Mouse (Mus musculus): ENCODE data around the gene Mast3. TPM values are rescaled to one million over a fixed set of nuclear protein-coding genes. Genes with fewer than 3 reads are reported as not detected.

Gene Mast3
- polyA plus RNA-seq, 1 experiment from 2014 or later: 15.5 TPM

DNA sequence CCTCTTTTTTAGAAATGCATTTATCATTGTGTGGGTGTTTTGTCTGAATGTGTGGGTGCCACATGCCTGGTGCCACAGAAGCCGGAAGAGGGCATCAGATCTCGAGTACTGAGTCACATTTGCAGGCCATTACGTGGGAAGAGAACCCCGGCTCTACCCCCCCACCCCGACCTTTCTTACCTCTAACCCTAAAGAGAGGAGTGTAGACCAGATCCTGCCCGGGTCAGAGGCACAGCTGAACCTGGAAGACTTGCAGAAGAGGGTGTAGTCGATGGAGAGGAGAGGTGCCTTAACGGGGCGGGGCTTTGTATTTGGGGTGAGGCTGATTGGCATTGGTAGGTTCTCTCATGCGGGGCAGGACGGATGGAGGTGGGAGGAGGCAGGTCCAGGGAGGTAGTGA is 60.0 kb downstream of the Mast3 start:
- Histone ChIP-seq H3K9me3 (replicated peaks; ENCODE audit: control insufficient read depth, low read length) (no peaks in the 10 kb centered on the region), H3K4me1 (ENCODE audit: control insufficient read depth, insufficient read depth, low read length) (peaks cover 3% of the 10 kb centered on the region; the same call in 1 of the 2 replicates), H3K4me2 (ENCODE audit: low read length) (no peak overlapping the region), H3K27me3 (replicated peaks; ENCODE audit: control insufficient read depth, insufficient read depth, low read length) (peaks cover 49% of the 10 kb centered on the region), H3K9ac (ENCODE audit: low read length) (no peak overlapping the region), H3K4me3 (ENCODE audit: low read depth, low read length) (no peak overlapping the region), H3K27ac (ENCODE audit: low read depth, low read length) (no peak overlapping the region), H3K36me3 (ENCODE audit: control insufficient read depth, insufficient read depth, low read length) (no peaks in the 10 kb centered on the region)
- no peak for DNase-seq (ENCODE audit: low spot score)
- WGBS: 59% methylated on average over 11 of the region's 11 CpGs
- no peak for ATAC-seq

DNA sequence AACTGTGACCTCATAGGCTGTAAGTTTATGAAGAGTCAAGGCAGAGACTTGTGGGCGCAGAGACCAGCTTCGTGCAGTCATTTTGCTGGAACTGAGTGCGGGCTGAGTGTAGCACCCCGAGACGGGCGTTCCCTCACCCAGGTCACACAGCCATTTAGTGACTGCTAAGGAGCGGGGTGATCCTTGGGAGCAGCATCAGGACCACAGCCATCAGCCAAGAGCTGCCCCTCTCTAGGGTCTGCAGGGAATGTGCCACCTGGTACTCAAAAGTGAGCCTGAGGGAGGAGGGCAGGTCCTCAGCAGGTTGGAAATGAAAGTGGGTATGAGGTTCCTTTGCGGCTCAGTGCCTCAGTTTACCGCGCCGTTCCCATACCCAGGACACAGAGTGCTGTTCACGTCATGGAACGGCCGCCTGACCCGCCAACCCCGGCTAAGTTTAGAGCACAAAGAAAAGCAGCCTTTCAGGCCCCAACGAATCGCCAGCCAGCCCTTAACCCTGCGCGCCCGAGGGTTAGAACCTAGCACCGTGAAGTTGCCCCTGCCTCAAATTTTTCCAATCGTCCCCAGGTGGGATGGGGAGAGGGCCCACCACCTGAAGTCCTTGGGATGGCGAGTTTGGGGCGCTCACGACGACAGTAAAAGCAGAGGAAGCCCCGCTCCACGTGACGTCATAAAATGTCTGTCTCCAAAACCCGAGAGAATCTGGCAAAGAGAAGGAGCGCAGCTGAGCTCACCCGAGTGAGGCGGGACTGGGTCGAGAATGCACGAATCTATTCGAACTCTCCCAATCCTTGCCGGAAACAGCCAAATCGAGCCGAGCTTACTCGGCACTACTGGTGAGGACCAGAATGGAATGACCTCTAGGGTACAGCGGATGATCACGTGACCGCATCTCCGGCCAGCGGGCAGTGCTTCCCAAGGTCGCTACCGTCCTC is 60.9 kb downstream of the Mast3 start:
- peaks cover 49% of the 10 kb centered on the region for H3K27me3 ChIP-seq (replicated peaks; ENCODE audit: control insufficient read depth, insufficient read depth, low read length)
- peaks cover 3% of the 10 kb centered on the region; the same call in 1 of the 2 replicates for H3K4me1 ChIP-seq (ENCODE audit: control insufficient read depth, insufficient read depth, low read length)
- DNase-seq (ENCODE audit: low spot score) (peak; percentile 72), ATAC-seq (0 out of 2 replicates have a peak, but pooled peaks have one; percentile 33)
- peak overlapping the region; percentile 41; the same call in 1 of the 2 replicates for H3K9ac ChIP-seq (ENCODE audit: low read length)
- H3K4me3 ChIP-seq (ENCODE audit: low read depth, low read length): peak overlapping the region; percentile 21
- H3K36me3 ChIP-seq (ENCODE audit: control insufficient read depth, insufficient read depth, low read length): no peaks in the 10 kb centered on the region
- H3K9me3 ChIP-seq (replicated peaks; ENCODE audit: control insufficient read depth, low read length): no peaks in the 10 kb centered on the region
- 4% methylated on average over 48 of the region's 48 CpGs for WGBS
- H3K4me2 ChIP-seq (ENCODE audit: low read length): peak overlapping the region; percentile 48
- no peak overlapping the region for H3K27ac ChIP-seq (ENCODE audit: low read depth, low read length)

DNA sequence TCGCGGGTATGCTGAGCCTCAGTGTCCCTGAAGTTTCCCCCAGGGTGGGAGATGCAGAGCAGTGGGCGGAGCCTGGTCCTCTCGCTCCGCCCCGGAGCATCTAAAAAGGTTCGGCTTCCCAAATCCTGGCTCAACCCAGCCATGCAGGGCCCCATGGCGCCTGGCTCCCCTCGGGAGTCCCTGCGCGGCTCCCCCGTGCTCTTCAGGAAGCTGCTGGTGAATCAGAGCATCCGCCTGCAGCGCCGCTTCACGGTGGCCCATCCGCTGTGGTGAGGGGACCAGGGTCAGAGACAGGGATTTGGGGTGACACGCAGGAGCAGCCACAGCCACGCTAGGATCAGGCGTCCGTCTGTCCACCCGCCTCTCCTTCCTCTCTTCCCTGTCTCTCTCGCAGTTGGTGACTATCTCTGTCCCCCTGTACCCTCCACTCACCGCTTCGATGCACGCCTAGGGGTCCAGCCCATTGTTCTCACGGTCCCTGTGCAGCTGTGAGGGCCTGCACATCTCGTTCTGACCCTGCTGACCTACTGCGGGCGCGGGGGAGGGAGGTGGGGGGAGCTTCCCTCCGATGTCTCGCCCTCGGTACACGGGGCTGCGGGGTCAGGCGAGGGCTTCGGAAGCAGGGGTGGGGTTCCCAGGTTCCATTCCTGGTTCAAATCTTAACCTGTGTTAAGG is 61.7 kb downstream of the Mast3 start:
- Histone ChIP-seq H3K4me3 (ENCODE audit: low read depth, low read length) (peak overlapping the region; percentile 8; the same call in 1 of the 2 replicates), H3K4me2 (ENCODE audit: low read length) (peak overlapping the region; percentile 48), H3K4me1 (ENCODE audit: control insufficient read depth, insufficient read depth, low read length) (peaks cover 3% of the 10 kb centered on the region; the same call in 1 of the 2 replicates), H3K27me3 (replicated peaks; ENCODE audit: control insufficient read depth, insufficient read depth, low read length) (peaks cover 49% of the 10 kb centered on the region), H3K9ac (ENCODE audit: low read length) (peak overlapping the region; percentile 41; the same call in 1 of the 2 replicates), H3K36me3 (ENCODE audit: control insufficient read depth, insufficient read depth, low read length) (no peaks in the 10 kb centered on the region), H3K27ac (ENCODE audit: low read depth, low read length) (no peak overlapping the region), H3K9me3 (replicated peaks; ENCODE audit: control insufficient read depth, low read length) (no peaks in the 10 kb centered on the region)
- no peak for DNase-seq (ENCODE audit: low spot score)
- no peak; the same call in 1 of the 2 replicates for ATAC-seq
- 2% methylated on average over 38 of the region's 38 CpGs for WGBS

DNA sequence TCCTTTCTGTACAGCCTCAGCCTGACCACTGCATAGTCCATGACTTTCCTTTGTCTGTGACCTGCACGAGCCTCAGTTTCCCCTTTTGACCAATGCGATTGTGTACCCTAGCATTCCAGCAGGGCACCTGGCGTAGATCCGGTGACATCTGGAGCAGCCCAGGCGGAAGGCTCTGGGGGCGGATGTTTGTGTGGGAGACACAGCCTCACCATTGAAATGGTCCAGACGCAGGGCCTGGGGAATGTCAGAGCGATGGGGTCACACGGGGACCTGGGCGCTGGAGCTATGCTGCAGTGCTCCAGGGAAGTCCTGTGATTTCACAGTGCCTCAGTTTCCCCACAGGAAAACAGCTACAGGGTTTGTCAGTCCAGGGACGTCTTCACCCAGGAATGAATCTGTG is 62.7 kb downstream of the Mast3 start:
- no peak overlapping the region for H3K9ac ChIP-seq (ENCODE audit: low read length)
- H3K4me2 ChIP-seq (ENCODE audit: low read length): no peak overlapping the region
- H3K4me3 ChIP-seq (ENCODE audit: low read depth, low read length): no peak overlapping the region
- peaks cover 3% of the 10 kb centered on the region; the same call in 1 of the 2 replicates for H3K4me1 ChIP-seq (ENCODE audit: control insufficient read depth, insufficient read depth, low read length)
- no peak for DNase-seq (ENCODE audit: low spot score)
- H3K27ac ChIP-seq (ENCODE audit: low read depth, low read length): no peak overlapping the region
- 72% methylated on average over 11 of the region's 11 CpGs for WGBS
- peaks cover 47% of the 10 kb centered on the region for H3K27me3 ChIP-seq (replicated peaks; ENCODE audit: control insufficient read depth, insufficient read depth, low read length)
- H3K9me3 ChIP-seq (replicated peaks; ENCODE audit: control insufficient read depth, low read length): no peaks in the 10 kb centered on the region
- H3K36me3 ChIP-seq (ENCODE audit: control insufficient read depth, insufficient read depth, low read length): no peaks in the 10 kb centered on the region
- ATAC-seq: no peak

DNA sequence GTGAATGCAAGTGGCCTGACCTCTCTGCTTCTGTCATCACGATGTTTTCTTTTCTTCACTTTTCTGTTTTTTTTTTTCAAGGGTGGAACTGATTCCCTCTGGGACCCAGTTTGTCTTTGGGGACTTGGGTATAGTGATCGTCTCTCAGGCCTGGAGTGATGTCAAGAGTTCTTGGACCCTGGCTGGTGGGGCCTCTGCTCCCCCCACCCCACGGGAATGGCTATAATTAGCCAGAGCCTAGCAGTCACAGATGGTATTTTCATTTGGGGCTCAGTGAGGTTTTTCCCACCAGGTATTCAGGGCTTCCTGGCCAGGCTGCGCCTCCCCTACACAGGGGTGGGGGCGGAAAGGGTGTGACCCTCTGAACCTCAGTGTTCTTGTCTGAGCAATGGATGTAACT is 63.2 kb downstream of the Mast3 start:
- H3K4me1 ChIP-seq (ENCODE audit: control insufficient read depth, insufficient read depth, low read length): peaks cover 3% of the 10 kb centered on the region; the same call in 1 of the 2 replicates
- WGBS: 60% methylated on average over 5 of the region's 5 CpGs
- ATAC-seq: no peak
- no peaks in the 10 kb centered on the region for H3K9me3 ChIP-seq (replicated peaks; ENCODE audit: control insufficient read depth, low read length)
- no peak for DNase-seq (ENCODE audit: low spot score)
- H3K4me3 ChIP-seq (ENCODE audit: low read depth, low read length): no peak overlapping the region
- H3K4me2 ChIP-seq (ENCODE audit: low read length): no peak overlapping the region
- H3K36me3 ChIP-seq (ENCODE audit: control insufficient read depth, insufficient read depth, low read length): no peaks in the 10 kb centered on the region
- H3K9ac ChIP-seq (ENCODE audit: low read length): no peak overlapping the region
- peaks cover 45% of the 10 kb centered on the region for H3K27me3 ChIP-seq (replicated peaks; ENCODE audit: control insufficient read depth, insufficient read depth, low read length)
- H3K27ac ChIP-seq (ENCODE audit: low read depth, low read length): no peak overlapping the region

DNA sequence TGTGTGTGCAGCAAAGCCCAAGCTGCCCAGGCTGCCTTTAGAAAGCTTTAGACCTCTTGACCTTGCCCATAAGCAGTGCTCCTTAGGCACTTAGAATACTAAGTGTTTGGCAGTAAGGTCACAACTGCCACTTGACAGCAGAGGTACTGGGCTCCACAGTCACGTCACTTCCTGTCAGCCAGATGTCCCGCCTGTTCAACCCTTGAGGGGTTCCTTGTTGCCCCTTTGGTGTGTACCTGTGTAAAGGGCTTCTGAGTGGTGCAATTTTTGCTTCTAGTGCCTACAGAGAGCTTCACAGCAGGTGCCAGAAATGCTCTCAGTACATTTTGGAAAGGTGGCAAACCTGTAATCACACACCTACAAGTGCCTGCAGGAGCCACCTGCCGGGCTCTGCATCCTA is 66.6 kb downstream of the Mast3 start:
- no peak overlapping the region for H3K4me2 ChIP-seq (ENCODE audit: low read length)
- WGBS: 79% methylated on average over 3 of the region's 3 CpGs
- no peaks in the 10 kb centered on the region for H3K9me3 ChIP-seq (replicated peaks; ENCODE audit: control insufficient read depth, low read length)
- no peak overlapping the region for H3K27ac ChIP-seq (ENCODE audit: low read depth, low read length)
- no peak for DNase-seq (ENCODE audit: low spot score)
- H3K9ac ChIP-seq (ENCODE audit: low read length): no peak overlapping the region
- H3K27me3 ChIP-seq (replicated peaks; ENCODE audit: control insufficient read depth, insufficient read depth, low read length): peaks cover 16% of the 10 kb centered on the region
- peaks cover 3% of the 10 kb centered on the region; the same call in 1 of the 2 replicates for H3K4me1 ChIP-seq (ENCODE audit: control insufficient read depth, insufficient read depth, low read length)
- H3K36me3 ChIP-seq (ENCODE audit: control insufficient read depth, insufficient read depth, low read length): no peaks in the 10 kb centered on the region
- no peak overlapping the region for H3K4me3 ChIP-seq (ENCODE audit: low read depth, low read length)
- no peak for ATAC-seq

DNA sequence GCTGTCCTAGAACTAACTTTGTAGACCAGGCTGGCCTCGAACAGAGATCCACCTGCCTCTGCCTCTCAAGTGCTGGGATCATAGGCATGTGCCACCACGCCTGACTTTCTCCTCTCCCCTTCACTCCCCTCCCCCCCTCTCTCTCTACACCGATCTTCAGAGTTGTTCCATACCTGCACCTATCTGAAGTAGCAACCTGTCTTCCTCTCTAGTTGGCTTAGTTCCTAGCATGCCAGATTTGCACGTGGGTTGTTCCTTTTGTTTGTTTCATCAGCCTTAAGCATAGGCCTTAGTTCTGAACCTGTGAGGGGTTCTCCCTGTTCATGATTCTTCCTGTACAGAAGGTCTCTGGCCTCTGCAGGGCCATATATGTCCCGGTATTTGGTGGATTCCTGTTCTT is 67.1 kb downstream of the Mast3 start:
- Histone ChIP-seq H3K4me3 (ENCODE audit: low read depth, low read length) (no peak overlapping the region), H3K4me2 (ENCODE audit: low read length) (no peak overlapping the region), H3K9ac (ENCODE audit: low read length) (no peak overlapping the region), H3K36me3 (ENCODE audit: control insufficient read depth, insufficient read depth, low read length) (no peaks in the 10 kb centered on the region), H3K27ac (ENCODE audit: low read depth, low read length) (no peak overlapping the region), H3K9me3 (replicated peaks; ENCODE audit: control insufficient read depth, low read length) (no peaks in the 10 kb centered on the region), H3K4me1 (ENCODE audit: control insufficient read depth, insufficient read depth, low read length) (no peaks in the 10 kb centered on the region), H3K27me3 (replicated peaks; ENCODE audit: control insufficient read depth, insufficient read depth, low read length) (peaks cover 11% of the 10 kb centered on the region)
- ATAC-seq (no peak), DNase-seq (ENCODE audit: low spot score) (no peak)
- 56% methylated on average over 5 of the region's 5 CpGs for WGBS

DNA sequence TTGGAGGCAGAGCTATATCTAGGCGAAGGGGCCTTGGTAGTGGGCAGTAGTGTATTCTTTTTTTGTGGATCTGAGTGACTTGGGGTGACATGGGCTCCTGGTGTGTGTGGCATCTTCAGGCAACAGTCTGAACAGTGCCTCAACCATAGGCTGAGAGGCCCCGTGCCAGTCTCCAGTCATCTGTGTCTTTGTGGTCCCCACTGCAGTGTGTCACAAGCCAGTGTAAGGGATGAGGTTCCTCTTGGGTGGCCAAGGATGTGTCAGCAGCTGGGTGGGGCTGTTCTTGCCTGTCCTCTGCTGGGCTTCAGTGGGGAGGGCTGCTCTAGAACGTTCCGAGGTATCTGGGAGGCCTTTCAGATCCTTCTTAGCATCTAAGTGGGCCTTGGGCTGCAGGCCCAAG is 73.9 kb downstream of the Mast3 start:
- no peak for DNase-seq (ENCODE audit: low spot score)
- no peak overlapping the region for H3K9ac ChIP-seq (ENCODE audit: low read length)
- no peaks in the 10 kb centered on the region for H3K9me3 ChIP-seq (replicated peaks; ENCODE audit: control insufficient read depth, low read length)
- H3K27ac ChIP-seq (ENCODE audit: low read depth, low read length): no peak overlapping the region
- ATAC-seq: no peak
- peaks cover 20% of the 10 kb centered on the region for H3K27me3 ChIP-seq (replicated peaks; ENCODE audit: control insufficient read depth, insufficient read depth, low read length)
- no peak overlapping the region for H3K4me2 ChIP-seq (ENCODE audit: low read length)
- no peaks in the 10 kb centered on the region for H3K4me1 ChIP-seq (ENCODE audit: control insufficient read depth, insufficient read depth, low read length)
- WGBS: 88% methylated on average over 4 of the region's 4 CpGs
- H3K4me3 ChIP-seq (ENCODE audit: low read depth, low read length): no peak overlapping the region
- no peaks in the 10 kb centered on the region for H3K36me3 ChIP-seq (ENCODE audit: control insufficient read depth, insufficient read depth, low read length)

Measured in forebrain, embryonic 14.5 days (tissue).